Mouse (Mus musculus): Measurements from ENCODE around the gene Marf1.
"Not testable (repeated sequence)": the region's sequence is repeated elsewhere in the genome, so short reads cannot be mapped to it uniquely, and the experiment has no call there.

- TF ChIP-seq CTCF, EP300 (IDR thresholded peaks at IDR 0.05; ENCODE audit: low read depth): not testable (repeated sequence)
These were observed 7.5 kb downstream of the Marf1 start for GRCm38 (mm10) chr16:14155638-14156037.
